Mouse (Mus musculus) monocyte, adult 2 months (primary cell): ENCODE results near the gene Arpc5l.
A peak's percentile ranks its signal among the peaks of the same experiment; 100 is the strongest.

ENCODE experiments used
- DNase-seq, 2 experiments: peaks; one replicate each; pipeline ENCODE4 v3.0.0; 2022; ENCODE audit warnings: low spot score in 2 of 2, low read depth in 1 of 2

Gene Arpc5l

DNA sequence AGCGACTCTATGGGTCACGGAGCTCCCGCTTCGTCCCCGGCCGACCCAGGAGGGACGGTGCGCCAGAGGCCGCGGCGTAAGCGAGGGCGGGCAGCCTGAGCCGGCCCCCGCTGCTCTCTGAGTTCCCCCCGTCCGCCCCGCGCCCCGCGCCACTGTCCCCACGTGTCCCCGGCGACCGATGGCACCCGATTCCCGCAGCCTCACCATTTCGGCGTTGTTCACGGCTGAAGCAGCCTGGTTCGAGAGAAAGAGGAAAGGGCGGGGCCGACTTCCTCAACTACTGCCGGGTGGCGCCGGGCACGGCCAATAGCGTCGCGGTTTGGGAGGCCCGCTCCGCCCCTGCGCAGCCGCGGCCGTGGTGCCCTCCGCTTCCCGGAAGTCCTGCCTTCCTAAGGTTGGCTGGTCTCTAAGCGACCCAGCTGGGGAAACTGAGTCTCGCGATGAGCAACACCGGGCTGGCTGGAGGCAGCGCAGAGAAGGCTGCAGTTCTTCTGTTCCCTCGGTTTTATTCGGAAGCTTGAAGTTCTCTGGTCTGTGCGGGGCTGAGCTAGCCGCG is at the start of gene Arpc5l:
TSS of gene Arpc5l (plus strand) at position 469 of the 556 bp plus-strand sequence.
- peak; percentile 68 to 79 for DNase-seq

DNA sequence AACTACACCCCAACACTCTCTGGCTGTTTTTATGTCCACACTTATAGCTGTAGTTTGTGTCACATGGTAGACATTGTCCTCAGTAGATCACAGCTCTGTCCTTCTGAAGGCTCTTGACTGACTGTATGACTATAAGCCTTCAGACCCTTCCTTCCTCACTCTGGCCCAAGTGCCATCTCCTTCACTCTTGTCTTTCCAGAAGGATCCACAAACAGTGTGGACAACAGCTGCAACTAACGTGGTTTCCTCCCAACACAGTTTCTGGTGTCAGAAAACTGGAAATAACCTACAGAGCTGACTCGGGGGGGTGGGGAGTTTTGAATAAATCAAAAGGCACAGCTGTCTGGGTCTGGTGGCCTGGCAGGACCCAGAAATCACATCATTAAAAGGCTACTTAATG is 49.1 kb upstream of the Arpc5l start:
- DNase-seq = no peak

DNA sequence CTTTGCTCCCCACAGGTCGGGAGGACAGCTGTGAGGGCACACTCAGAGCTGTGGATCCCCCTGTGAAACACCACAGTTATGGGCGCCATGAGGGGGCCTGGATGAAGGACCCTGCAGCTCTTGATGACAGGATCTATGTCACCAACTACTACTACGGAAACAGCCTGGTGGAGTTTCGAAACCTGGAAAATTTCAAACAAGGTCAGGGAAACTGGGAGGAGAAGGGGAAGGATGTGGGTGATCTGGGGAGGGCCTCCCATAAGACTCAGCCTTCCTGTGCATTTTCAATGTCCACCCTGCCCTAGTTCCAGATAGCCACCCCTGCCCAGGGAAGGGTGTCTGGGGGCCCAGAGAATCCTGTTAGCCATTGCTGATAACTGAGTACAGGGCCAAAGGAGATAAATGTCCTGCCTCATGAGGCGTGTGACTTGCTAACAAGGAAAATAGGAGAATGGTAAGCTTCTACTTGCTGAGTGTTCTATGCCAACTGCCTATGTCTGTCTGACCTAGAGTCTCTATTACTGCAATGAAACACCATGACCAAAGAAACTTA is 47.4 kb upstream of the Arpc5l start:
- DNase-seq = no peak

DNA sequence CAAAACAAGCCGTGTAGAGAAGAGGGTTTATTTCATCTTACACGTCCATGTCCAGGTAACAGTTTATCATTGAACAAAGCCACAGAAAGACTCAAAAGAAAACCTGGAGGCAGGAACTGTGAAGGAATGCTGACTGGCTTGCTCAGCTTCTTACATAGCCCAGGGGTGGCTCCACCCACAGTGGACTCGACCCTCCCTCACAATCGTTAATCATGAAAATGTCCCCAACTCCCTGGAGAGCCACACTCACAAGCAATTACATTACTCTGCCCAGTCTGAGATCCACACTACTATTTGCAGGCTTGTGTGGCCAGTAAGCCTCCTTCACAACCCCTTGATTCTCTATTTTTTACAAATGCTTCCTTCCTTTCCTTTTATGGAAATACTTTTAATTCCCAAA is 41.0 kb upstream of the Arpc5l start:
- DNase-seq = no peak

DNA sequence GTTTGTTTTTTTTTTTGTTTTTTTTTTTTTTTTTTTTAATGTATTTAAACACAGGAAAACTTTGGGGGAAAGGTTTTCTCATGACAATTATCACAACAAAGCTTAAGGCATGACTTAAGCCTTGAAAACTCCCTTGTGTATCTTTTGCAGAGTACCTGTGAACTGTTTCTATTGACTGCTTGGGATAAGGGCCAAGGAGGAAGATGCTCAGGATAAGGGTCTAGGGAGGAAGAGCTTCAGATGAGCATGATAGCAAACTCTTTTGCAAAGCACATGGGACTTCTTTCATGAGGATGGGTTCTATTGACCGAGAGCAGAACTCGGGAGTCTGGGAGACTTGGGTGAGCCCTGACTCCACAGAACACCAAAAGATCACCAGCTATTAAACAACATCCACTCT is 35.5 kb upstream of the Arpc5l start:
- no peak for DNase-seq

DNA sequence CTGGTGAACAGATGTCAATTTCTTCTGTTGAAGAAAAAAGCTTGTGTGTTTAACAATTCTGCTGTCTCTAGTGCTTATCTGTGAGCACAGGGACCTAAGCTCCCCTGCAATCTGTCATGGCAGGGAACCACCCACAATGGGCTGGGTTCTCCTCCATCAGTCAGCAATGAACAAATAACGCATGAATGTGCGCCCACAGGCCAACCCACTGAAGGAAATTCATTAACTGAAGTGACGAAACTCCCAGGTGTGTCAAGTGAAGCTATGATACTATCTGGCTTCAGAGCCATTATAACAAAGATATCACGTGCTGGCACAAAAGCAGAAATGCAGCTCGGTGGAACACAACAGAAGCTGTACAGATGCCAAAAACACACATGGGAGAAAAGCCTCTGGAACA is 35.1 kb upstream of the Arpc5l start:
- no peak for DNase-seq

DNA sequence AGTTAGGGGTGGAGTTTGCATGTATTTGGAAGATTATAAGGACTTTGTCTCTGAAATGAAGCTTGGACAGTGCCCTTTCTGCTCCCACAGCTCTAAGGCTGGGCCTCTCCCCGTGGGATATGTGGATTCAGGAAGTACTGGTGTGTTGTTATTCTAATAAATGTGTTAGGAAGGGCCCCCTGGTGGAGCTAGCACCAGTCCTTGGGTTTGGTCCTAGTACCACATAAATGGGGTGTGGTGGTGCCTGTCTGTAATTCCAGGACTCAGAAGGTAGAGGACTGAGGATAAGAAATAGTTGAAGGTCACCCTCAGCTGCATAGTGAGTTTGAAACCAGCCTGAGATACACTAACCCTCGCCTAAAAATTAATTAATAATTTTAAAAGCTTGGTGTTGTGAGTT is 31.9 kb upstream of the Arpc5l start:
- no peak for DNase-seq

DNA sequence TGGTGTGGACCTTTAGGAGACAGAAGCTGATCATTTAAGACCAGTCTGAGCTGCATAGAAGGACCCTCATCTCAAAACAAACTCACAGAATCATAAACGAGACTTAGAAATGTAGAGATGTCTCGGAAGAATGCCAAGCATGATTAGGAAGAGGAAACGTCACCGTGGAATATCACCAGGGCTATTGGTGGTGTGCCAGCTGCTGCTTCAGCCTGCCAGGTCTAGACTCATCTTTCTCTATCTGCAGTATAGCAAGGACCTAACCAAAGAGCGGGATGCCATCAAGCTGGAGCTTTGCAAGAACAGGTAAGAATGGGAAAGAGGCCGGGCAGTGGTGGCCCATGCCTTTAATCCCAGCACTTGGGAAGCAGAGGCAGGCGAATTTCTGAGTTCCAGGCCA is 31.4 kb upstream of the Arpc5l start:
- DNase-seq = no peak

DNA sequence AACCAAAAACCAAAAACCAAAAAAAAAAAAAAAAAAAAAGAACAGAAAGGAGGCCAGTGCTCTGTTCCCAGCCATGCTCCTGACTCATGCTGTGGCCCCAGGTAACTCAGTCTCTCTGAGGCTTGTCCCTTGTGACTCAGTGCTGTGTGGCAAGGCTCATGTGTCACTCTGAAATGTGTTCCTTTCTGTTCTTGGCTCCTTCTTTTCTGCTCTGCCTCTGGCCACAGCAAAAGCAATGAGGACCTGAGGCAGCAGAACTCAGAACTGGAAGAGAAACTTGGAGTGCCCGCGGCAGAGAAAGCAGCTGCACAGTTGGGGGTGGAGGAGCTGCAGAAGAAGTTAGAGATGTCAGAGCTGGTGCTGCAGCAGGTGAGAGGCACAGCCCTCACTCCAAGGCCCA is 31.0 kb upstream of the Arpc5l start:
- no peak for DNase-seq

DNA sequence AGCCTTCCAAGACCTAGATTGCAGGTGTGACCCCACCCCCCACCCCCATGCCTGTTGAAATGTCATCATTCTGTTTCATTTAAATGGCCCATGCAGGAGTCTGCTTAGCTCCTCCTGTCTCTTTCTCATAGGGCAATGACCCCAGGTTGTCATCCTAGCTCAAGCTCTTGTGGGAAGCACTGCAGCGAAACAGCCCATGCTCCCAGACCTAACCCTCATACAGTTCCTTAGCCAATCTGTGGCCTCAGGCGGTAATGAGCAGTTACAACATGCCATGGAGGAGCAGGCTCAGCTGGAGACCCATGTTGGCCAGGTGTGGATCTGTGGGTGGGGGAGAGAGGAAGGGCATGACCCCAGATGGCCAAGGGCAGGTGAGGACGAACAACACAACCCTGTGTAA is 30.0 kb upstream of the Arpc5l start:
- no peak for DNase-seq

DNA sequence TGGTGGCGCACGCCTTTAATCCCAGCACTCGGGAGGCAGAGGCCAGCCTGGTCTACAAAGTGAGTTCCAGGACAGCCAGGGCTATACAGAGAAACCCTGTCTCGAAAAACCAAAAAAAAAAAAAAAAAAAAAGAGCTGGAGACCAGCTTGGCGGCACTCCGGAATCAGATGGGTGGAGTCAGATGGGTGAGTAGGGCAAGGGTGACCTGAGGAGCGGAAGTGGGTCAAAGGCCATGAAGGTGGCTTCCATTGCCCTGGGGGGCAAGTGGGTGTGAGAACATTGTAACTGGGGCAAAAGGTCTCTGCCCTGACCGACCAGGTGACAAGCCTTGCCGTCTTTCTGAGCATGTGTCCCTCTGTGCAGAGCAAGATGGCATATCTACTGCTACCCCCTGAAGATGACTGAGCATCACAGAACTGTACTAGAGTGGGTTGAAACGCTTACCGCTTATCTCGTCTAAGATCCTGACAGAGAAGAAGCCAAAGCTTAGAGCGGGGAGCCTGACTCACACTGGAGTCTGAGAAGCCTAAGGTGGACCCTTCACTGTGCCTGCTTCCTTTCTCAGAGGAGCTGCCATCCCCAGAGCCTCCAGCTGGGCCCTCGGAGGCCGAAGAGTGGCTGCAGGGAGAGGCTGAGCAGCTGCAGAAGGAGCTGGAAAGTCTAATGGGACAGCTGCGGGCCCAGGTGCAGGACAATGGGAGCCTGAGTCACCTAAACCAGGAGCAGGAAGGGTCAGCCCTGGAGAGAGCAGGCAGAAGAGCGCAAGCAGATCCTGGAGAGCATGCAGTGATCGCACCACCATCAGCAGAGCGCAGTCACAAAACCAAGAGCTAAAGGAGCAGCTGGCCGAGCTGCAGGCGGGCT is 29.0 kb upstream of the Arpc5l start:
- no peak for DNase-seq

DNA sequence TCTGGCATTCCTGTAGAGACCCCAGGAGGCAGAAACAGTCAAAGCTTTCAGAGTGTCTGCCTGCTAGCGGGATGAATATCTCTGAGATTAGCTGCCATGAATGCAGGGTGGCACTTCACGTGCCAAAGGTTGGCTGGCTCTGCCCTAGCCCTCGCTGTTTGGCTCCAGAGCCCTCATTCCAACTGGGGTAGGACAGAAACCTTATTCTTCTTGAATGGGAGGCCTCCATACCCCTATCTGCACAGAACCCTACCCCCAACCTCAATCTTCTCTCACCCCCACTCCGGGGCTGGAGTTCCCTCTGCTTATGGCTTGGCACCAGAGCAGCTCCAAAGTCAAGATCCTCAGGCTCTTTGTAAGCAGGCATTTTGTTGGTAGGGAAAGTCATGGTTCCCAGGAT is 27.3 kb upstream of the Arpc5l start:
- no peak for DNase-seq

DNA sequence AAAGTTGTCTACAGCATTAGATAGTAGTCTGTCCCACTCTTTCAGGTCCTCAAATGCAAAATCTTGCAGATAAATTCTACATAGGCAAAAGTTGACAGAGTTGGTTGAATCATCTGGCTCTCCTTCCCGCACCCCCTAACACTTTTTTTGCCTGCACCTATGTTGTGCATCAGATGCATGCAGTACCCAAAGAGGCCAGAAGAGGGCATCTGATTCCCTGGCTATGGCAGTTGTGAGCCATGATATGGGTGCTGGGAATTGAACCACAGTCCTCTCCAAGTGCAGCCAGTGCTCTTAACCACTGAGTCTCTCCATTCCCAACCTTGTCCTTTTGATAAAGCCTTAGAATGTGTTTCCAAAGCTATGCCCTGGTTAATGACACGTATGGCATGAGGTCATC is 21.7 kb upstream of the Arpc5l start:
- DNase-seq = no peak

DNA sequence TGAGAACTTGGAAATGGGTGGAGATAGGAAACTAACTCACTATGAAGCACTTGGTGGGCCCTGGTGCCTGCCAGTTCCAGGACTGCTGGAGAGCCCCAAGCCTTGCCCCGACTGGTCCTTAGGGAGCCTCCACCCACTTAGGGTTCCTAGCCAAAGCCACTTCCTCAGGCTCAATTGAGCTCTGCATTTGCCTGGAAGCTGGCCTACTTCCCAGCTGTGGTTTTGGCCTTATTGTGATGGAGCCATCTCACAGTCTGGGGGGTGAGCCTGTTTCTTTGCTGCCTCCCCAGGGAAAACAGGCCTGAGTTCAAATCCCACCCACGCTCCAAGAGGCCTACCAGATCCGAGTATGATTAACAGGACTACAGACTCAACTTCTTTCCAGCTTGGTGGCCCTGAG is 18.6 kb upstream of the Arpc5l start:
- DNase-seq = no peak

DNA sequence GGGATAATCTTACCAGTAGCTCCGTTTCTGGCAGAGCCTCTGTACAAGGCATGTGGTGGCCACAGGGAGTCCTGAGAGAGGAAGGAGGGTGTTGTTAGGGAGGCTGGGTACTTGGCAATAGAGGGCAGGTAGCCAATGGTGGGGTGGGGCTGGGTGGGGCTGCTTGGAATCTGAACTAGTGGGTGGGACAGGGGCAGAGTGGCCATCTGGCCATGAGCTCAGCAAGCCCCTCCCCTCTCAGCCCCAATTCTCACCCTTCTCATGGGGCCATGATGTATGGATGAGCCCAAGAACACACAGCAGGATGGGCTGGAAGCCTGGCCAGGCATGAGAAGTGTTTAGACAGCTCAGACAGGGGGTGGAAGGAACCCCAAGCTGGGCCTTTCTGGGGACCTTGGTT is 17.8 kb upstream of the Arpc5l start:
- no peak for DNase-seq

DNA sequence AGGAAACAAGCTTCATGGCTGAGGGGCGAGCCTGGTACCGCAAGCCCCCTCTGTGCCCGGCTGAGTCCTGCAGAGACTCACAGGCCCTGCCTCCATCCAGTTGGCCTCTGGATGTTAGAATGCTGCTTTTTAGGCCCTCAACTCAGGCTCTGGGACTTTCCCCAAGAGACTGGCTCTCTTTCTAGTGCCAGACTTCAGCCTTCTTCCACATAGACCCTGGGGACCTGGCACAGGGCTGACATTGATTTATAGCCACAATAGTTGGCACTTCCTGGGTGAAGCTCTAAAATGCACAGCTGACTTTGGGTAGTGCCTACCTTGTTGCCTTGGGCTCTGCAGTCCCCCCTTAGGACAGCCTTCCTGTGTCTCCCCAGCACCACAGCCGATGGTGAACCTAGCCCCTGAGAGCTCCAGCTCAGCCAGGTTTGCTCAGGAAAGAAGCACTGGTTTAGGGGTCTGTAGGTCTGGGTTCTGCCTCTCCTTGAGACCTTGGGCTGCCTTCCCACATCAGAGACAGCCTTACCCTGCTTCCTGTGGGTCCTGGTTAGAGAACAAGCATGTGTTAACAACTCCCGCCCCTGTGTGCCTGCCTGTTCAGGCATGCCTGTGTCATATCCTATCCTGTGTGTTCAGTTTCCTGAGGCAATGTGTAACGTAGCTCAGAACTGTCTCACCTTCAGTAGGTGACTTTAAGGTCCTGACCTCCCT is 17.2 kb upstream of the Arpc5l start:
- no peak for DNase-seq

DNA sequence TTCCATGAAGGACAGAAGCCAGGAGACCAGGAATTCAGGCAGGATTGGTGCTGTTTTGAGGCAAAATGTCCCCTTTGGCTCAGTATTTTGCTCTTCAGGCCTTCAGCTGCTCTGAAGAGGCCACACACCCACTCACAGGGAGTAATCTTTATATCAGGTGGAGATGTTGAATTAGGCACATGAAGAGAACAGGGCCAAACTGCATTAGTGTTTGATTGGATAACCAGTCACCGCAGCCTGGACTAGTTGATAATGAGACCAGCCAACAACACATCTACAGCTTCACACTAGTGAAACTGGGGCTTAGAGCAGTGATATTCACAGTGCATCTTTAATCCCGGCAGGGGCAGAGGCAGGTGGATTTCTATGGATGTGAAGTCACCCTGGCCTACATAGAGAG is 16.2 kb upstream of the Arpc5l start:
- DNase-seq = no peak

DNA sequence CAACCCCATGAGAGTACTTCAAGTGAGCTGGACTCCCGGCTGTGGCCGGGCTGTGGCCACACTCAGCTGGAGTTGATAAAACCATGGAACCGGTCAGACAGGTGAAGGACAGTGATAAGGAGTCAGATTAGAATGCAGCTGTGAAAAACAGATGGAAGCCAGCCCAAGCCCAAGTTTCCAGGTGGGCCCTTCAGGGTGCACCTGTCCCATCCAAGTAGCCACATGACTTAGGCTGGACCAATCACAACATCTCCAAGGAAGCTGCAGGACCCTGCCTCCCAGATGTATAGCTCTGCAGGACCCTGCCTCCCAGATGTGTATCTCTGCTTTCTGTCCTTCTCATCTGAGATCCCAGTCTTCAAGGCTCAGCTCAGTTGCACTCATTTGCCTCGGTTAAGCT is 13.1 kb upstream of the Arpc5l start:
- no peak for DNase-seq

DNA sequence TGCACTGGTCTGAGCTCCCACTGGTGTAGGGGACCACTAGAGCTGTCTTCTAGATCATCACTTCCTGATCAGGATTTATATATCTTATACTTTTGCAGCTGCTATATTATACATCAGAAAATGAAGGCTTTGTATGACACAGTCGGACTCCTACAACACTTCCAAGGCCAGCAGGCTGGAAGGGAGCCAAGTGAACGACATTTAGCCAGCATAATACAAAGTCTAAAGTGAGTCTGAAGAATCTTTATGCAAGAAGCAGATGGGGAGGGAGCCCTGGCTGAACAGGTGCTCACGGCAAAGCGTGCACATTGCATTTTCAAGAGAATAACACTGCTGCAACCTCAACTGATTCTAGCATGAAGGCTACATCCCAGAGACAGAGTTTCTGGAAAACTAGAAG is 12.7 kb upstream of the Arpc5l start:
- DNase-seq = no peak

DNA sequence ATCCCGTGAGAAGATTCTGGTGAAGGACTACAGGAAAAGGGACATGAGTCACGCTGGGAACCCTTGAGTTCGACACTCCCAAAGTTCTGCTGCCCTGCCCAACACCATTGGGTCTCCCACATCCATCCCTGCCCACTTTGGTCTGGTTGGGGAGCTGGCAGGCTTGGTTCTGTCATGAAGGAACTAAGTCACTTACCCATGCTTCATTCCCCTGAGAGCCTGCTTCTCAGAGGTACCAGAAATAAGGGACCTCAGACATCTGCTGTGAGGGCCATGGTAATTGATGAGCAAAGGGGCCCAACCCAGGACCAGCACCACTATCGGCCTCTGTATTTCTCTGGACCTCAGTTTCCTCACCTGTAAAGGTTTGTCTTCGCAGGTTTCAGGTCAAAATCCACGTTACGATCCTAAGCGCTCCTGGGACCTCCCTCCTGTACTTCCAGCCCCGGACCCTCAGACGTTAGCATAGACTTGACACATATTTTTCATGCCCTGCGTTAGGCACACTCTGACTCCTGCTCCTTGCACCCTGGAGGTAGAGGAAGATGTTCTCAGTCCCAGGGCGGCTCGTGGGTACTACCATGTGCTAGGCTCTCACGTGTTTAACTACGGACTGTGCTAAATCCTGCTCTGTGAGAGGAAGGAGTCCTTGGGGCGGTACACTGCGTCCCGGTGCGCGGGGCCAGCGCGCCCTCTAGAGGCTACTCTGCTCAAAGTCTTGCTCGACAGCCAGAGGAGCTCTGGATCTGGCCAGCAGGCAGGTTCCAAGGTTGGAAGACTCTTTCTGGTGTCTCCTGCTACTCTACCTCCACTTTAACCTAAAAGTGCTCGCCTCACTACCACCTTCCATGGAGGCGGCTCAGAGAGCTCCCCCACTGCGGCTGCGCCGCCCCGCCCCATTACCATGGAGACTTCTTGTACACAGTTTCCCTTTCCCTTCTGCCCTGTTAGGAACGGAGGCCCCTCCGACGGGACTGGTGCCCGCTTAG is 7.5 kb upstream of the Arpc5l start, which contains the start of gene Wdr38:
TSS of gene Wdr38 (plus strand) at position 91 of the 989 bp plus-strand sequence.
- DNase-seq = peak; percentile 51 to 87

DNA sequence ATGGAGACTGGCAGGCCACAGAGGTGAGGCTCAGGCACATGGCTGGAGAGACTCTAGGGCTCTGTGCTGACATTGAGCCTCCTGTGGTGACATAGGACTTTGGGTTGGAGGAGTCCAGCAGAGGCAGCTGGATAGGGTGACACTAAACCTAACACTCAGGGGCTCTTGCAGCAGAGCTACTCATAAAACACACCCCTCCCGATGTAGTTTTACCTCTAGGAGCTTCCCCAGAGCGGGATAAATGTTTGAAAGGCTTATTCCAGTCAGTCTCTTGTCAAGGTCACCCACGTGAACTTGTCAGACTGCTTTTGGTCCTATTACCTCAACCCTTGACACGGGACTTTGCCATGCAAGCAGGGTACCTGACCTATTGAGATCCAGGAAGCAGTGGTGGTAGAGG is 5.8 kb upstream of the Arpc5l start:
- no peak for DNase-seq
